In genomic region chr4:47177101-47177500, GRCm38 (mm10) we compare ENCODE assay signal across 14 mouse cellular contexts. TPM values are rescaled to one million over a fixed set of nuclear protein-coding genes. Genes with fewer than 3 reads are reported as not detected.
"Had no signal": no experiment of that assay in that cellular context is flagged by ENCODE, and none has a peak within 500 bp of the region (broad histone marks: within the 10 kb centered on the region; RNA-seq: fewer than 3 reads in every experiment).

No protein-coding gene starts in this region.

- H3K4me2 ChIP-seq: kidney, embryonic 15.5 days; limb, embryonic 13.5 days; midbrain, embryonic 13.5 days; neural tube, embryonic 15.5 days had no signal

- H3K27me3 ChIP-seq: kidney, embryonic 15.5 days; limb, embryonic 13.5 days; midbrain, embryonic 13.5 days; neural tube, embryonic 15.5 days had no signal

- ATAC-seq: midbrain, embryonic 13.5 days had no signal

- DNase-seq: kidney, postnatal 36 days; left cerebral cortex, postnatal 4 days; lung, adult 18-20 months; right cerebral cortex, adult 18-20 months; right cerebral cortex, postnatal 25 days; thymus, postnatal 36 days had no signal

- H3K4me1 ChIP-seq: midbrain, embryonic 13.5 days had no signal

- H3K27ac ChIP-seq: layer of hippocampus, adult 2 months; limb, embryonic 13.5 days; liver, embryonic 14.5 days; midbrain, embryonic 13.5 days; neural tube, embryonic 15.5 days had no signal

- H3K4me3 ChIP-seq: kidney, embryonic 15.5 days; layer of hippocampus, adult 2 months; limb, embryonic 13.5 days; midbrain, embryonic 13.5 days; myocyte; neural tube, embryonic 15.5 days had no signal

- H3K36me3 ChIP-seq: kidney, embryonic 15.5 days; limb, embryonic 13.5 days; midbrain, embryonic 13.5 days; neural tube, embryonic 15.5 days had no signal

- H3K9me3 ChIP-seq: kidney, embryonic 15.5 days; limb, embryonic 13.5 days; midbrain, embryonic 13.5 days; neural tube, embryonic 15.5 days had no signal

- H3K9ac ChIP-seq: kidney, embryonic 15.5 days; limb, embryonic 13.5 days; liver, embryonic 14.5 days; midbrain, embryonic 13.5 days; neural tube, embryonic 15.5 days had no signal

RNA-seq across cellular contexts. Expression of gene Col15a1, which starts 30.9 kb away (rescaled TPM):
- total RNA-seq: megakaryocyte-erythroid progenitor cell, adult 5-6 weeks had no signal
